Mouse (Mus musculus): ENCODE measurements around the gene Pla2g4e.

- TF ChIP-seq CTCF (IDR thresholded peaks at IDR 0.05; ENCODE audit: low read depth) (peak; percentile 67), EP300 (IDR thresholded peaks at IDR 0.05; ENCODE audit: low read depth) (no peak)
Measured at GRCm38 (mm10) chr2:120170726-120171125, 74.4 kb downstream of the Pla2g4e start.
